Mouse (Mus musculus): Measurements from ENCODE around the gene Ucma.
A peak's percentile ranks its signal among the peaks of the same experiment; 100 is the strongest.

Ucma gene

GRCm38 (mm10) chr2:5001266-5001665 is 25.3 kb downstream of the Ucma start:
- no peak for DNase-seq (ENCODE audit: low read depth)

- DNase-seq (ENCODE audit: low read depth): no peak
These were observed 31.2 kb downstream of the Ucma start for GRCm38 (mm10) chr2:5007107-5007506.

GRCm38 (mm10) chr2:5011898-5012490 is 36.1 kb downstream of the Ucma start:
- DNase-seq (ENCODE audit: low read depth): no peak

- DNase-seq (ENCODE audit: low read depth): peak; percentile 92
These were observed 36.8 kb downstream of the Ucma start, which contains the start of gene Mcm10 for GRCm38 (mm10) chr2:5012491-5013324. Gene Mcm10, minus strand, starts transcription at chr2:5012791.

- no peak for DNase-seq (ENCODE audit: low read depth)
These were observed 38.7 kb downstream of the Ucma start for GRCm38 (mm10) chr2:5014616-5015015.

GRCm38 (mm10) chr2:5015527-5015926 is 39.6 kb downstream of the Ucma start:
- no peak for DNase-seq (ENCODE audit: low read depth)

GRCm38 (mm10) chr2:5016922-5017321 is 41.0 kb downstream of the Ucma start:
- no peak for DNase-seq (ENCODE audit: low read depth)

- no peak for DNase-seq (ENCODE audit: low read depth)
These were observed 43.8 kb downstream of the Ucma start for GRCm38 (mm10) chr2:5019708-5020107.

GRCm38 (mm10) chr2:5023275-5023674 is 47.4 kb downstream of the Ucma start:
- DNase-seq (ENCODE audit: low read depth): no peak

GRCm38 (mm10) chr2:5023699-5024399 is 47.9 kb downstream of the Ucma start:
- DNase-seq (ENCODE audit: low read depth): no peak

- DNase-seq (ENCODE audit: low read depth): peak; percentile 40
These were observed 49.3 kb downstream of the Ucma start for GRCm38 (mm10) chr2:5025162-5025733.

- DNase-seq (ENCODE audit: low read depth): no peak
These were observed 51.1 kb downstream of the Ucma start for GRCm38 (mm10) chr2:5027057-5027456.

GRCm38 (mm10) chr2:5028047-5028446 is 52.1 kb downstream of the Ucma start:
- no peak for DNase-seq (ENCODE audit: low read depth)

GRCm38 (mm10) chr2:5029808-5030207 is 53.9 kb downstream of the Ucma start:
- no peak for DNase-seq (ENCODE audit: low read depth)

- DNase-seq (ENCODE audit: low read depth): no peak
These were observed 55.3 kb downstream of the Ucma start for GRCm38 (mm10) chr2:5031215-5031614.

GRCm38 (mm10) chr2:5032665-5033064 is 56.7 kb downstream of the Ucma start:
- no peak for DNase-seq (ENCODE audit: low read depth)

GRCm38 (mm10) chr2:5033546-5034420 is 57.9 kb downstream of the Ucma start:
- DNase-seq (ENCODE audit: low read depth): no peak

GRCm38 (mm10) chr2:5034801-5035200 is 58.9 kb downstream of the Ucma start:
- no peak for DNase-seq (ENCODE audit: low read depth)

- DNase-seq (ENCODE audit: low read depth): no peak
These were observed 59.3 kb downstream of the Ucma start for GRCm38 (mm10) chr2:5035241-5035640.
